In genomic region chr6:37439676-37440490, GRCm38 (mm10) we compare ENCODE assay signal across 7 mouse cellular contexts. TPM values are rescaled to one million over a fixed set of nuclear protein-coding genes. Genes with fewer than 3 reads are reported as not detected.
A peak's percentile ranks its signal among the peaks of the same experiment; 100 is the strongest.
DNase-seq lines count a peak whose midpoint lies in the region; ATAC-seq and TF ChIP-seq lines count a peak whose summit lies in the region.

No protein-coding gene starts in this region.

- WGBS in heart, embryonic 16.5 days, result 20% methylated on average over 13 of the region's 13 CpGs
- 32% methylated on average over 13 of the region's 13 CpGs for WGBS in limb, embryonic 14.5 days
- 74% methylated on average over 13 of the region's 13 CpGs for WGBS in olfactory bulb, adult 2 months
- 81% methylated on average over 13 of the region's 13 CpGs for WGBS in thymus, adult 2 months

- no peak for TF ChIP-seq POLR2A in limb, embryonic 14.5 days (IDR thresholded peaks at IDR 0.05; ENCODE audit: borderline replicate concordance, extremely low read depth, insufficient read depth, insufficient read length)
- no peak for TF ChIP-seq POLR2A in olfactory bulb, adult 2 months (IDR thresholded peaks at IDR 0.05; ENCODE audit: insufficient read depth, low read depth, low read length)
- no peak for TF ChIP-seq POLR2A in thymus, adult 2 months (IDR thresholded peaks at IDR 0.05; ENCODE audit: control insufficient read depth, extremely low read depth, insufficient read depth, low read length, poor library complexity)

- peaks cover 3% of the 10 kb centered on the region; the same call in 1 of the 2 replicates for H3K36me3 ChIP-seq in heart, embryonic 16.5 days (ENCODE audit: control insufficient read depth, insufficient read depth)
- H3K36me3 ChIP-seq in limb, embryonic 14.5 days (ENCODE audit: control insufficient read depth, insufficient read depth, low read length), result peaks cover 29% of the 10 kb centered on the region
- no peaks in the 10 kb centered on the region for H3K36me3 ChIP-seq in thymus, adult 2 months (ENCODE audit: control insufficient read depth, insufficient read depth, low read length)

- TF ChIP-seq CTCF in olfactory bulb, adult 2 months (IDR thresholded peaks at IDR 0.05; ENCODE audit: insufficient read depth, low read depth, low read length), result no peak
- no peak for TF ChIP-seq CTCF in thymus, adult 2 months (IDR thresholded peaks at IDR 0.05; ENCODE audit: borderline replicate concordance, control insufficient read depth, extremely low read depth, insufficient read depth, low read length, poor library complexity)

- no peak for ATAC-seq in heart, embryonic 16.5 days (replicated peaks; ENCODE audit: extremely low read depth, insufficient read depth, low FRiP score)
- ATAC-seq in limb, embryonic 14.5 days (ENCODE audit: low FRiP score, low read depth), result no peak

- H3K27ac ChIP-seq in heart, embryonic 16.5 days (ENCODE audit: low read length), result peak overlapping the region; percentile 80
- H3K27ac ChIP-seq in limb, embryonic 14.5 days (replicated peaks; ENCODE audit: low read depth, low read length), result peak overlapping the region; percentile 94
- 0 out of 2 replicates have a peak overlapping the region, but pooled peaks have one; percentile 18 for H3K27ac ChIP-seq in olfactory bulb, adult 2 months (ENCODE audit: insufficient read depth, low read depth, low read length)
- no peak overlapping the region for H3K27ac ChIP-seq in thymus, adult 2 months (ENCODE audit: control insufficient read depth, insufficient read depth, low read length)

- peak; percentile 25 for DNase-seq in ES-CJ7 (ENCODE audit: low read depth, low spot score)
- peak; percentile 37 for DNase-seq in adrenal gland, adult 8-10 months
- peak; percentile 79 for DNase-seq in limb, embryonic 14.5 days (ENCODE audit: low spot score)
- DNase-seq in layer of hippocampus, postnatal 10 days (ENCODE audit: low spot score in 2 of 2), result no peak
- DNase-seq in thymus, adult 2 months, result no peak

- peak overlapping the region; percentile 94 for H3K4me3 ChIP-seq in heart, embryonic 16.5 days (ENCODE audit: low read length)
- peak overlapping the region; percentile 88 for H3K4me3 ChIP-seq in limb, embryonic 14.5 days (replicated peaks; ENCODE audit: low read length)
- peak overlapping the region; percentile 42; the same call in 1 of the 2 replicates for H3K4me3 ChIP-seq in olfactory bulb, adult 2 months (ENCODE audit: insufficient read depth, low read depth, low read length)
- H3K4me3 ChIP-seq in thymus, adult 2 months (ENCODE audit: control insufficient read depth, insufficient read depth, low read length), result no peak overlapping the region

- no peaks in the 10 kb centered on the region for H3K9me3 ChIP-seq in heart, embryonic 16.5 days (replicated peaks; ENCODE audit: control insufficient read depth, low read length)
- H3K9me3 ChIP-seq in limb, embryonic 14.5 days (ENCODE audit: control insufficient read depth, low read length), result no peaks in the 10 kb centered on the region

- peaks cover 32% of the 10 kb centered on the region for H3K4me1 ChIP-seq in heart, embryonic 16.5 days (ENCODE audit: control insufficient read depth, insufficient read depth, low read length)
- peaks cover 26% of the 10 kb centered on the region for H3K4me1 ChIP-seq in limb, embryonic 14.5 days (ENCODE audit: control insufficient read depth, insufficient read depth, low read length)
- peaks cover 11% of the 10 kb centered on the region; the same call in 1 of the 2 replicates for H3K4me1 ChIP-seq in olfactory bulb, adult 2 months (ENCODE audit: control insufficient read depth, insufficient read depth, low read length)
- H3K4me1 ChIP-seq in thymus, adult 2 months (replicated peaks; ENCODE audit: control insufficient read depth, insufficient read depth, low read length), result peaks cover 11% of the 10 kb centered on the region

- peak overlapping the region; percentile 97 for H3K9ac ChIP-seq in heart, embryonic 16.5 days (ENCODE audit: low read length)
- H3K9ac ChIP-seq in limb, embryonic 14.5 days (ENCODE audit: low read depth, low read length, severe bottlenecking), result peak overlapping the region; percentile 91

- peak overlapping the region; percentile 73 for H3K4me2 ChIP-seq in heart, embryonic 16.5 days (ENCODE audit: low read depth, low read length)
- H3K4me2 ChIP-seq in limb, embryonic 14.5 days (replicated peaks; ENCODE audit: low read depth, low read length, severe bottlenecking), result peak overlapping the region; percentile 83

- H3K27me3 ChIP-seq in heart, embryonic 16.5 days (ENCODE audit: control insufficient read depth, insufficient read depth, low read length), result no peaks in the 10 kb centered on the region
- H3K27me3 ChIP-seq in limb, embryonic 14.5 days (ENCODE audit: control insufficient read depth, insufficient read depth, low read length), result no peaks in the 10 kb centered on the region
- H3K27me3 ChIP-seq in thymus, adult 2 months (ENCODE audit: control insufficient read depth, insufficient read depth, low read length), result no peaks in the 10 kb centered on the region

RNA-seq across cellular contexts. Expression of gene Creb3l2, which starts 2.1 kb away (rescaled TPM):
- 100 to 1,000 TPM in 3 of 4 experiments, 10 to 100 TPM in 1; 95.9 to 118 (median 110) TPM for total RNA-seq in adrenal gland, adult 8-10 months (2022)
- polyA plus RNA-seq in heart, embryonic 16.5 days (2015; fragmentation: Nextera tagmentation; extraction: Ambion mirVana), result 28.0 and 28.2 TPM in 2 replicates
- polyA plus RNA-seq in limb, embryonic 14.5 days (2012; rRNA removed), result 51.7 and 60.1 TPM in 2 replicates
- polyA plus RNA-seq in limb, embryonic 14.5 days (2014; fragmentation: Nextera tagmentation; extraction: Ambion mirVana), result 44.4 and 48.2 TPM in 2 replicates
- polyA plus RNA-seq in olfactory bulb, adult 2 months (2012; ENCODE audit: insufficient read depth, insufficient read length, low replicate concordance, missing spikeins), result not detected in 2 replicates
- total RNA-seq in layer of hippocampus, postnatal 10 days (2021), result 1 to 10 TPM; 6.5 to 7.5 TPM
- polyA plus RNA-seq in thymus, adult 2 months (2012; rRNA removed), result 9.9 and 10.8 TPM in 2 replicates

Comparison
In these comparisons a context has a peak if more than half of its experiments do, and no peak if none do; other contexts are left out.
1. DNase-seq: peak in ES-CJ7 (single experiment), adrenal gland, adult 8-10 months (single experiment) and limb, embryonic 14.5 days (single experiment); none in layer of hippocampus, postnatal 10 days (0 of 2) and thymus, adult 2 months (single experiment).